Mouse (Mus musculus): Measurements from ENCODE around the gene Ehbp1l1. TPM values are rescaled to one million over a fixed set of nuclear protein-coding genes. Genes with fewer than 3 reads are reported as not detected.

Ehbp1l1 gene
- total and polyA plus RNA-seq, 3 experiments: 34.1 to 85.9 (median 45.7) TPM

GRCm38 (mm10) chr19:5704163-5704800 is 21.8 kb downstream of the Ehbp1l1 start, which contains the start of gene Kcnk7:
Kcnk7 (plus strand) TSS chr19:5704367.
- Histone ChIP-seq H3K4me1 (ENCODE audit: insufficient read depth, low read depth, low read length) (peaks cover 40% of the 10 kb centered on the region), H3K27me3 (ENCODE audit: insufficient read depth, low read length) (no peaks in the 10 kb centered on the region), H3K9me3 (replicated peaks) (no peaks in the 10 kb centered on the region), H3K4me3 (ENCODE audit: low read depth, low read length) (peak within 1 kb of the TSS; percentile 66; the same call in 1 of the 2 replicates), H3K36me3 (replicated peaks) (peaks cover 96% of the 10 kb centered on the region)
- TF ChIP-seq POLR2AphosphoS5 (IDR thresholded peaks at IDR 0.05; ENCODE audit: insufficient replicate concordance, low read depth, low read length): no peak
- no peak for TF ChIP-seq GATA2 (IDR thresholded peaks at IDR 0.05; ENCODE audit: borderline replicate concordance, low read depth, low read length)
- no peak for TF ChIP-seq GATA1 (IDR thresholded peaks at IDR 0.05; ENCODE audit: borderline replicate concordance, low read length)
- no peak for TF ChIP-seq CTCF (IDR thresholded peaks at IDR 0.05; ENCODE audit: low read depth, low read length)
- no peak for ATAC-seq (ENCODE audit: extremely low read depth, insufficient number of reproducible peaks, low FRiP score, poor library complexity, severe bottlenecking)
- peak; percentile 67 for DNase-seq (ENCODE audit: low spot score)

GRCm38 (mm10) chr19:5695849-5696462 is 30.2 kb downstream of the Ehbp1l1 start:
- no peak for DNase-seq (ENCODE audit: low spot score)
- H3K4me3 ChIP-seq (ENCODE audit: low read depth, low read length): no peak overlapping the region

GRCm38 (mm10) chr19:5693801-5694200 is 32.3 kb downstream of the Ehbp1l1 start:
- Histone ChIP-seq H3K36me3 (replicated peaks) (peaks cover 87% of the 10 kb centered on the region), H3K4me1 (ENCODE audit: insufficient read depth, low read depth, low read length) (peaks cover 52% of the 10 kb centered on the region), H3K27me3 (ENCODE audit: insufficient read depth, low read length) (no peaks in the 10 kb centered on the region), H3K4me3 (ENCODE audit: low read depth, low read length) (no peak overlapping the region; the same call in 1 of the 2 replicates), H3K9me3 (replicated peaks) (no peaks in the 10 kb centered on the region)
- TF ChIP-seq CTCF (IDR thresholded peaks at IDR 0.05; ENCODE audit: low read depth, low read length): no peak
- TF ChIP-seq TAL1 (conservative IDR thresholded peaks at IDR 0.05; ENCODE audit: low read depth, low read length): no peak
- TF ChIP-seq GATA1 (IDR thresholded peaks at IDR 0.05; ENCODE audit: borderline replicate concordance, low read length): no peak
- TF ChIP-seq POLR2AphosphoS5 (IDR thresholded peaks at IDR 0.05; ENCODE audit: insufficient replicate concordance, low read depth, low read length): no peak
- TF ChIP-seq GATA2 (IDR thresholded peaks at IDR 0.05; ENCODE audit: borderline replicate concordance, low read depth, low read length): no peak
- DNase-seq (ENCODE audit: low spot score) (no peak), ATAC-seq (ENCODE audit: extremely low read depth, insufficient number of reproducible peaks, low FRiP score, poor library complexity, severe bottlenecking) (no peak)

More at GRCm38 (mm10) chr19:5695849-5696462, 30.2 kb downstream of the Ehbp1l1 start:
- peaks cover 99% of the 10 kb centered on the region for H3K36me3 ChIP-seq (replicated peaks)
- no peaks in the 10 kb centered on the region for H3K27me3 ChIP-seq (ENCODE audit: insufficient read depth, low read length)
- ATAC-seq (ENCODE audit: extremely low read depth, insufficient number of reproducible peaks, low FRiP score, poor library complexity, severe bottlenecking): no peak
- peaks cover 38% of the 10 kb centered on the region for H3K4me1 ChIP-seq (ENCODE audit: insufficient read depth, low read depth, low read length)
- H3K9me3 ChIP-seq (replicated peaks): no peaks in the 10 kb centered on the region
- TF ChIP-seq CTCF (IDR thresholded peaks at IDR 0.05; ENCODE audit: low read depth, low read length) (no peak), TAL1 (conservative IDR thresholded peaks at IDR 0.05; ENCODE audit: low read depth, low read length) (no peak), GATA2 (IDR thresholded peaks at IDR 0.05; ENCODE audit: borderline replicate concordance, low read depth, low read length) (no peak)

GRCm38 (mm10) chr19:5692913-5693396 is 33.2 kb downstream of the Ehbp1l1 start:
- Histone ChIP-seq H3K9me3 (replicated peaks) (no peaks in the 10 kb centered on the region), H3K4me3 (ENCODE audit: low read depth, low read length) (peak overlapping the region; percentile 86; the same call in 1 of the 2 replicates), H3K27me3 (ENCODE audit: insufficient read depth, low read length) (no peaks in the 10 kb centered on the region), H3K36me3 (replicated peaks) (peaks cover 79% of the 10 kb centered on the region), H3K4me1 (ENCODE audit: insufficient read depth, low read depth, low read length) (peaks cover 52% of the 10 kb centered on the region)
- DNase-seq (ENCODE audit: low spot score): no peak
- no peak for ATAC-seq (ENCODE audit: extremely low read depth, insufficient number of reproducible peaks, low FRiP score, poor library complexity, severe bottlenecking)
- no peak for TF ChIP-seq POLR2AphosphoS5 (IDR thresholded peaks at IDR 0.05; ENCODE audit: insufficient replicate concordance, low read depth, low read length)
- no peak for TF ChIP-seq TAL1 (conservative IDR thresholded peaks at IDR 0.05; ENCODE audit: low read depth, low read length)
- TF ChIP-seq GATA1 (IDR thresholded peaks at IDR 0.05; ENCODE audit: borderline replicate concordance, low read length): no peak
- no peak for TF ChIP-seq CTCF (IDR thresholded peaks at IDR 0.05; ENCODE audit: low read depth, low read length)
- no peak for TF ChIP-seq GATA2 (IDR thresholded peaks at IDR 0.05; ENCODE audit: borderline replicate concordance, low read depth, low read length)

- no peaks in the 10 kb centered on the region for H3K9me3 ChIP-seq (replicated peaks)
- H3K4me1 ChIP-seq (ENCODE audit: insufficient read depth, low read depth, low read length): peaks cover 59% of the 10 kb centered on the region
- H3K27me3 ChIP-seq (ENCODE audit: insufficient read depth, low read length): no peaks in the 10 kb centered on the region
- H3K36me3 ChIP-seq (replicated peaks): peaks cover 75% of the 10 kb centered on the region
- no peak for ATAC-seq (ENCODE audit: extremely low read depth, insufficient number of reproducible peaks, low FRiP score, poor library complexity, severe bottlenecking)
- H3K4me3 ChIP-seq (ENCODE audit: low read depth, low read length): peak overlapping the region; percentile 86; the same call in 1 of the 2 replicates
- peak; percentile 63 for DNase-seq (ENCODE audit: low spot score)
- no peak for TF ChIP-seq CTCF (IDR thresholded peaks at IDR 0.05; ENCODE audit: low read depth, low read length)
- TF ChIP-seq GATA2 (IDR thresholded peaks at IDR 0.05; ENCODE audit: borderline replicate concordance, low read depth, low read length): no peak
- no peak for TF ChIP-seq POLR2AphosphoS5 (IDR thresholded peaks at IDR 0.05; ENCODE audit: insufficient replicate concordance, low read depth, low read length)
- TF ChIP-seq GATA1 (IDR thresholded peaks at IDR 0.05; ENCODE audit: borderline replicate concordance, low read length): no peak
- TF ChIP-seq TAL1 (conservative IDR thresholded peaks at IDR 0.05; ENCODE audit: low read depth, low read length): no peak
Measured at GRCm38 (mm10) chr19:5692086-5692912, 33.8 kb downstream of the Ehbp1l1 start.

Measured in G1E (cell line).